Mouse (Mus musculus) heart, postnatal 0 days (tissue): ENCODE measurements around the gene Lrrc17. TPM values are rescaled to one million over a fixed set of nuclear protein-coding genes. Genes with fewer than 3 reads are reported as not detected.

Source experiments
- ATAC-seq: fragments of 200-750 bp; cut with Nextera tagmentation; 2 replicates; pipeline ENCODE4 v1.8.0; 2017; ENCODE audit warnings: low read depth, moderate number of reproducible peaks, moderate library complexity; ENCODE audit not compliant: insufficient read depth
- DNase-seq: peaks from one replicate; pipeline ENCODE4 v3.0.0-alpha.2; 2016; ENCODE audit warnings: low spot score
- H3K27ac ChIP-seq: fragments of 300-500 bp; sonication (generic); 2 replicates; pipeline ENCODE4 v1.5.1; 2014; ENCODE audit warnings: low read depth, mild to moderate bottlenecking
- H3K27me3 ChIP-seq: fragments of 300-500 bp; sonication (generic); 2 replicates; pipeline ENCODE4 v1.6.1; 2014; ENCODE audit warnings: low read length, mixed read lengths; ENCODE audit not compliant: control insufficient read depth, insufficient read depth
- H3K36me3 ChIP-seq: fragments of 300-500 bp; sonication (generic); replicated peaks from 2 replicates; pipeline ENCODE4 v1.6.1; 2014; ENCODE audit warnings: low read length, mixed read lengths; ENCODE audit not compliant: control insufficient read depth, insufficient read depth
- H3K4me1 ChIP-seq: fragments of 300-500 bp; sonication (generic); 2 replicates; pipeline ENCODE4 v1.6.1; 2014; ENCODE audit warnings: antibody characterized with exemption; ENCODE audit not compliant: control insufficient read depth, insufficient read depth
- H3K4me2 ChIP-seq: fragments of 300-500 bp; sonication (generic); 2 replicates; pipeline ENCODE4 v1.6.1; 2014; ENCODE audit warnings: low read depth, mild to moderate bottlenecking, low read length, moderate library complexity
- H3K4me3 ChIP-seq: fragments of 300-500 bp; sonication (generic); 2 replicates; pipeline ENCODE4 v1.5.1; 2014; ENCODE audit warnings: low read depth, low read length
- H3K9ac ChIP-seq: fragments of 300-500 bp; sonication (generic); replicated peaks from 2 replicates; pipeline ENCODE4 v1.6.1; 2014; ENCODE audit warnings: low read depth, low read length, mixed read lengths
- H3K9me3 ChIP-seq: fragments of 300-500 bp; sonication (generic); replicated peaks from 2 replicates; pipeline ENCODE4 v1.6.1; 2016; ENCODE audit warnings: low read length; ENCODE audit not compliant: control insufficient read depth
- CTCF ChIP-seq: IDR thresholded peaks from 2 replicates; pipeline ENCODE4 v1.5.1; 2016; ENCODE audit warnings: antibody characterized with exemption, control low read depth, low read depth
- EP300 ChIP-seq: IDR thresholded peaks from 2 replicates; pipeline ENCODE4 v1.6.1; 2016; ENCODE audit warnings: antibody characterized with exemption, low read depth
- WGBS: fragments of 180-500 bp; shearing (Covaris S2); extraction: QIAGEN DNeasy Blood & Tissue Kit; methylation state at CpG from one replicate; pipeline ENCODE4 v1.1.7; 2014; 5-methylcytosine and 5-hydroxymethylcytosine counted together
- polyA plus RNA-seq: library from polyadenylated mRNA; unstranded; fragments of >200 nt; fragmentation: Nextera tagmentation; extraction: Ambion mirVana; gene quantifications from 2 replicates; pipeline ENCODE4 v1.2.1, GENCODE M21; 2015
- total RNA-seq: library from RNA; depleted of rRNA; stranded (reverse); fragments of >200 nt; gene quantifications from 2 replicates; pipeline ENCODE4 v1.2.3, GENCODE M21; 2014; ENCODE audit warnings: low replicate concordance; rRNA removed

Lrrc17 gene
- total RNA-seq = 17.5 and 23.1 TPM in 2 replicates
- polyA plus RNA-seq = 12.3 and 13.4 TPM in 2 replicates

DNA sequence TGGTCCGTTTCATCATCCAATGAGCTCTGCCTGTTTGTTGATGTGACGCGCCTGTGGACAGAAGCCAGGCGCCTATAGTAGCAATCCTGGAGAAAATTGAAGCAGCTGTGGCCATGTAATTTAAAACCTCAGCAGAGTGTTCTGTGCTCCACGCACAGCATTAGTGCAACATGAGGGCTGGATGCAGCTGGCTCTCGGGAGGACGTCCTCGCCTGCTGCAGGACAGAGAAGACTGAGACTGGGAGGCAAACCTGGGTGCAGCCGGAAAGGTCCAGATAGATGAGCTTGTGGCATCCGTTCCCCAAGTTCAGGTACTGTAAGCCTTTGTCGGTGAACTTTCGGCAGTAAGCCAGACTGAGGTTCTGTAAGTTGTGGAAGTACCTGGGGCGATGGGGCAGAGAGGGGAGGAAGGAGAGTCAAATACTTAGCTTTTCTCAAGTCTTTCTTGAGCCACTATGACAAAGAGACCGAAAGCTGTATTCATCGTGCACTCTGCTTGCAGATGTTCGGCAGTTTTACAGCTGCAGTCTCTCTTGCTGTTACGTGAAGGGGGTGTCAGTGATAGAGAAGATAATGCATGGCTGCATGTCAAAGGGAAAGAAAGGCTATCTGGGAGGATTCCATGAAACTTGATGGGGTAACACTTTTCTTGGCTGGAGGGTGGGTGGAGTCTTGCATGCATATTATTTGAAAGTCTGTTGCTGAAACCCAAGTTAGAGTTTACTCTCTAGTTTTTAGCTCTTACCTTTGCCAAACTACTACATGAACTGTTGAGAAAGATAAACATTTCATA lies at the start of gene Lrrc17:
TSS of gene Lrrc17 (plus strand) at position 151 of the 793 bp plus-strand sequence.
- Histone ChIP-seq H3K27ac (peak within 1 kb of the TSS; percentile 66), H3K4me1 (0 out of 2 replicates have a peak, but pooled peaks cover 3% of the 10 kb centered on the region), H3K9ac (no peak within 1 kb of the TSS; the same call in 1 of the 2 replicates), H3K27me3 (0 out of 2 replicates have a peak, but pooled peaks cover 4% of the 10 kb centered on the region), H3K9me3 (no peaks in the 10 kb centered on the region), H3K4me2 (peak within 1 kb of the TSS; percentile 48), H3K36me3 (no peaks in the 10 kb centered on the region), H3K4me3 (peak within 1 kb of the TSS; percentile 39)
- ATAC-seq = peak; percentile 67
- TF ChIP-seq CTCF (no peak), EP300 (no peak)
- no peak for DNase-seq
- WGBS = 37% methylated on average over 17 of the region's 17 CpGs

DNA sequence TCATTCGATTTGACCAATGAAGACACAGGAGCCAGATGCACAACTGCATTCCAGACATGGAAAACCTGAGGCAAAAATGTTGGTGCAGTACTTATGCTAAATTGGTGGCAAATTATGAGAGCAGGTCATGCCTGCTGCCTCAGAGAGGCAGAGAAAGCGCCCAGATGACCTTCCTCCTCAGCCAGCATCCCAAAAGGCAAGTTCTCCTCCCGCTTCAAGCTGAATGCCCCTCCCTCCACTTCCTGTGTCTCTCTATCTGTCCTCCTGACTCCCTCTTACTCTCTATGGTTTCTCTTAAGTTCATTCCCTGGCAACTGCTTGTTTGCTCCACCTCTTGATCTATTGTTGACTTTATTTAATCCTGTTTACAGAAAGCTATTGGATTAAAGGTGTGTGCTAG lies 48.6 kb upstream of the Lrrc17 start:
- no peaks in the 10 kb centered on the region for H3K36me3 ChIP-seq
- TF ChIP-seq EP300 (no peak), CTCF (no peak)
- no peaks in the 10 kb centered on the region for H3K27me3 ChIP-seq
- peaks cover 6% of the 10 kb centered on the region for H3K4me1 ChIP-seq
- no peak overlapping the region for H3K4me3 ChIP-seq
- H3K9ac ChIP-seq = no peak overlapping the region
- DNase-seq (no peak), ATAC-seq (no peak)
- 48% methylated on average over 3 of the region's 3 CpGs for WGBS
- H3K4me2 ChIP-seq = no peak overlapping the region
- no peaks in the 10 kb centered on the region for H3K9me3 ChIP-seq
- H3K27ac ChIP-seq = no peak overlapping the region

DNA sequence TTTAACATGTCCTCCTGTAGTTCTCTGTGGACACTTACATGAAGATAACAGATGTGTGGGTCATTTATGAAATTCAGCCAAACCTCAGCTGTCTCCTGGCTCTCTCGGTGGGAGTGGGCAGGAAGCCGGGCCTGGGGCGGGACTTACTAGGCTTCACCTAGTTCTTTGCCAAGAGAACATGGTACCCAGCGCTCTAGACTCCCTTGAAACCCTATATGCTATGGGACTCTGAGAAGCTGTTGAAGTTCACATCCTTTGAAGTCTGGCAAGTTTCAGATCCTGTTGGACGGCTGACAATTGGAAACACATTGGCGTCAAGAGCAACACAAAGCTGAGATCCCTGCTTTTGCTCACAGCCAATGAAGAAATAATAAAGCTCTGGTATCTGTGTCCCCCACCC lies 47.0 kb upstream of the Lrrc17 start:
- DNase-seq = peak; percentile 8
- Histone ChIP-seq H3K27ac (no peak overlapping the region), H3K4me2 (no peak overlapping the region), H3K4me1 (peaks cover 6% of the 10 kb centered on the region), H3K9ac (no peak overlapping the region), H3K36me3 (no peaks in the 10 kb centered on the region), H3K9me3 (no peaks in the 10 kb centered on the region), H3K4me3 (no peak overlapping the region), H3K27me3 (no peaks in the 10 kb centered on the region)
- TF ChIP-seq EP300 (no peak), CTCF (no peak)
- WGBS = 61% methylated on average over 6 of the region's 6 CpGs
- ATAC-seq = no peak; the same call in 1 of the 2 replicates

DNA sequence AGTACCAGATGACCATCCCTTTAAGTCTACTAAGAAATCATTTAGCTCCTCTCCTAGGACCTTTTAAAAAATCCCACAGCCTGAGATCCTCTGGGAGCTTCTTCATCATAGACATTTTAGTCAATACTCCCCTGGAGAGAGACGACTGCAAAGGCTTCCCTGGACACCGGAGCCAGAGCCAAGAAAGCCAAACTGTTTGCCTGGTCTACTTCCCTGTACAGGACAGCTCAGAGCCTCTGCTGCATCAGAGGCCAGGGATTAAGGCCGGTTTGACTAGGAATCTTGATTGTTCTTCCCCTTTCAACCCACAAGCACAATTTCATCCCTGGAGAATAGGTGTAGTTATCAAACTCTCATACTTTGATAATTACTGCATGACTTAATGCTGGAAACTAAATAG lies 46.5 kb upstream of the Lrrc17 start:
- Histone ChIP-seq H3K4me1 (peaks cover 6% of the 10 kb centered on the region), H3K27me3 (no peaks in the 10 kb centered on the region), H3K9ac (no peak overlapping the region), H3K27ac (no peak overlapping the region), H3K36me3 (no peaks in the 10 kb centered on the region), H3K4me2 (no peak overlapping the region), H3K4me3 (no peak overlapping the region), H3K9me3 (no peaks in the 10 kb centered on the region)
- ATAC-seq = no peak
- no peak for DNase-seq
- 39% methylated on average over 3 of the region's 3 CpGs for WGBS
- TF ChIP-seq CTCF (no peak), EP300 (no peak)

DNA sequence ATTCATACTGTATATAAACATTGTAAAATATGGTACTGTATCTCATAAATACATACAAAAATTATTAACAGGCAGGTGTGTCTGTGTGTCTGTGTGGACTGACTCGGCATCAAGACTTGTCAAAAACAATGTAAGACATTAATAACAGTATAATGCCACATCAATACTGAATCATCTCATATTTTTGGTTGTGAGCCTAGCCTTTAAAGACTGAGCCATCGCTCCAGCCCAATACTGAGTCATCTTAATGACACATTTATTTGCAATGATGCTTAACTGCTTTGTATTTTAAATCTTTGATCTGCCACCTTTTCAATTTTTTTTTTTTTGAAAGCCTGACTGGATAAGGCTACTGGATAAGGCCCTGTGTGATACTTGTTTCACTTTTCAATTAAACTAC lies 44.9 kb upstream of the Lrrc17 start:
- H3K27ac ChIP-seq = no peak overlapping the region
- peaks cover 6% of the 10 kb centered on the region for H3K4me1 ChIP-seq
- no peak overlapping the region for H3K4me3 ChIP-seq
- no peak for TF ChIP-seq CTCF
- TF ChIP-seq EP300 = no peak
- H3K9me3 ChIP-seq = no peaks in the 10 kb centered on the region
- no peaks in the 10 kb centered on the region for H3K36me3 ChIP-seq
- WGBS = 90% methylated on average over 2 of the region's 2 CpGs
- H3K4me2 ChIP-seq = no peak overlapping the region
- ATAC-seq (no peak), DNase-seq (no peak)
- H3K27me3 ChIP-seq = no peaks in the 10 kb centered on the region
- no peak overlapping the region for H3K9ac ChIP-seq
